Comparison of ENCODE assay signal across 11 mouse cellular contexts in the genomic region with DNA sequence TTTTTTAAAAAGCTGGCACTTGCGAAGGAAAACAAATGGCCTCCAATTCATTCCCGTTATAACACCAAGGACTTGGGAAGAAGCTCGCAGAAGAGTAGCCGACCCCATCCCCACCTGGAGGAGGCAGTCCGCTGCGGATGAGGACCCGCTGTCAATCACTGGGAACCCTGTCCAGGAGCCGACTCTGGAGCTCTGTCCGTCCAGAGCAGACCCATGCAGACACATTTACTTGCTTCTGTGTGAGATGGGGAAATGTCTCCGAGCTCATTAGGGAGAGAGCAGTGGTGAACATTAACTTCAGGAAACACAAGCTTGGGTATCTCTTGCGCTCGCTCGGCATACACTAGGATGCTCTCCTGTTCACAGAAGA. TPM values are rescaled to one million over a fixed set of nuclear protein-coding genes. Genes with fewer than 3 reads are reported as not detected.
DNase-seq lines count a peak whose midpoint lies in the region; ATAC-seq and TF ChIP-seq lines count a peak whose summit lies in the region.
"Had no signal": no experiment of that assay in that cellular context is flagged by ENCODE, and none has a peak within 500 bp of the region (broad histone marks: within the 10 kb centered on the region; RNA-seq: fewer than 3 reads in every experiment).

No protein-coding gene starts in this region.

- ATAC-seq in frontal cortex, adult (ENCODE audit: low TSS enrichment) = peak; percentile 41
- peak; percentile 38; the same call in 1 of the 2 replicates for ATAC-seq in hindbrain, embryonic 12.5 days (ENCODE audit: low FRiP score)
- ATAC-seq in midbrain, embryonic 15.5 days (replicated peaks) = no peak
- no peak for ATAC-seq in lung, postnatal 0 days

- peak overlapping the region; percentile 35; the same call in 1 of the 2 replicates for H3K27ac ChIP-seq in hindbrain, embryonic 12.5 days
- H3K27ac ChIP-seq in midbrain, embryonic 15.5 days = no peak overlapping the region
- no peak overlapping the region for H3K27ac ChIP-seq in lung, postnatal 0 days (ENCODE audit: low read length)
- H3K27ac ChIP-seq: heart, embryonic 15.5 days had no signal

- no peak for TF ChIP-seq CTCF in lung, postnatal 0 days (IDR thresholded peaks at IDR 0.05)

- H3K4me2 ChIP-seq in hindbrain, embryonic 12.5 days (replicated peaks) = peak overlapping the region; percentile 53
- H3K4me2 ChIP-seq in midbrain, embryonic 15.5 days = peak overlapping the region; percentile 50
- no peak overlapping the region for H3K4me2 ChIP-seq in lung, postnatal 0 days (replicated peaks; ENCODE audit: low read depth, low read length)
- H3K4me2 ChIP-seq: lung, embryonic 14.5 days had no signal

- TF ChIP-seq EP300 in lung, postnatal 0 days (IDR thresholded peaks at IDR 0.05) = no peak

- H3K4me1 ChIP-seq in hindbrain, embryonic 12.5 days = peaks cover 16% of the 10 kb centered on the region
- peaks cover 19% of the 10 kb centered on the region for H3K4me1 ChIP-seq in midbrain, embryonic 15.5 days
- H3K4me1 ChIP-seq in lung, postnatal 0 days (ENCODE audit: insufficient read depth, low read depth, low read length) = no peaks in the 10 kb centered on the region
- H3K4me1 ChIP-seq: heart, embryonic 15.5 days had no signal

- H3K9me3 ChIP-seq in hindbrain, embryonic 12.5 days (replicated peaks) = 0 out of 2 replicates have a peak, but pooled peaks cover 2% of the 10 kb centered on the region
- H3K9me3 ChIP-seq in midbrain, embryonic 15.5 days = no peaks in the 10 kb centered on the region
- no peaks in the 10 kb centered on the region for H3K9me3 ChIP-seq in lung, postnatal 0 days (ENCODE audit: low read length)
- H3K9me3 ChIP-seq: heart, embryonic 15.5 days had no signal

- peak overlapping the region; percentile 20 for H3K4me3 ChIP-seq in hindbrain, embryonic 12.5 days
- H3K4me3 ChIP-seq in midbrain, embryonic 15.5 days = peak overlapping the region; percentile 7; the same call in 1 of the 2 replicates
- H3K4me3 ChIP-seq in lung, postnatal 0 days (ENCODE audit: low read depth, low read length) = no peak overlapping the region

- H3K36me3 ChIP-seq in hindbrain, embryonic 12.5 days = no peaks in the 10 kb centered on the region
- H3K36me3 ChIP-seq in midbrain, embryonic 15.5 days (replicated peaks) = no peaks in the 10 kb centered on the region
- H3K36me3 ChIP-seq in lung, postnatal 0 days (ENCODE audit: insufficient read depth, low read length) = no peaks in the 10 kb centered on the region
- H3K36me3 ChIP-seq: heart, embryonic 15.5 days had no signal

- peak overlapping the region; percentile 33; the same call in 1 of the 2 replicates for H3K9ac ChIP-seq in hindbrain, embryonic 12.5 days
- no peak overlapping the region for H3K9ac ChIP-seq in midbrain, embryonic 15.5 days
- no peak overlapping the region for H3K9ac ChIP-seq in lung, postnatal 0 days (replicated peaks; ENCODE audit: low read depth)
- H3K9ac ChIP-seq: heart, embryonic 15.5 days; lung, embryonic 14.5 days had no signal

- 6% methylated on average over 13 of the region's 13 CpGs for WGBS in hindbrain, embryonic 12.5 days
- WGBS in midbrain, embryonic 15.5 days = 3% methylated on average over 13 of the region's 13 CpGs
- WGBS in lung, postnatal 0 days = 12% methylated on average over 13 of the region's 13 CpGs

- H3K27me3 ChIP-seq in hindbrain, embryonic 12.5 days = 0 out of 2 replicates have a peak, but pooled peaks cover 9% of the 10 kb centered on the region
- no peaks in the 10 kb centered on the region for H3K27me3 ChIP-seq in midbrain, embryonic 15.5 days (replicated peaks)
- H3K27me3 ChIP-seq in lung, postnatal 0 days (replicated peaks; ENCODE audit: insufficient read depth, low read length) = no peaks in the 10 kb centered on the region

- no peak for DNase-seq in frontal cortex, adult 2 months (ENCODE audit: extremely low spot score in 1 of 2, low spot score in 1 of 2)
- DNase-seq in embryo, embryonic 11 days = peak; percentile 25
- DNase-seq in lung, postnatal 0 days (ENCODE audit: low spot score) = no peak
- DNase-seq in spleen, postnatal 10 days (ENCODE audit: low spot score in 2 of 2) = no peak
- no peak for DNase-seq in spleen, adult 18-20 months
- DNase-seq: layer of hippocampus, adult 9-11 months; lung, embryonic 14.5 days had no signal

RNA-seq across cellular contexts. Expression of gene Tmem132d, which starts 50.5 kb away (rescaled TPM):
- polyA plus RNA-seq in frontal cortex, adult 2 months (2012; rRNA removed) = 21.5 and 25.0 TPM in 2 replicates
- 0.96 and 2.4 TPM in 2 replicates for polyA plus RNA-seq in hindbrain, embryonic 12.5 days (2016; fragmentation: Nextera tagmentation; extraction: Ambion mirVana)
- 3.2 and 3.4 TPM in 2 replicates for polyA plus RNA-seq in midbrain, embryonic 15.5 days (2015; fragmentation: Nextera tagmentation; extraction: Ambion mirVana)
- polyA plus RNA-seq in lung, postnatal 0 days (2015; fragmentation: Nextera tagmentation; extraction: Ambion mirVana) = 1.6 and 1.7 TPM in 2 replicates

Comparison
In these comparisons a context has a peak if more than half of its experiments do, and no peak if none do; other contexts are left out.
1. ATAC-seq: peak in frontal cortex, adult (single experiment) and hindbrain, embryonic 12.5 days (single experiment); none in midbrain, embryonic 15.5 days (single experiment) and lung, postnatal 0 days (single experiment).